Mouse (Mus musculus): ENCODE measurements around the gene Bsg. TPM values are rescaled to one million over a fixed set of nuclear protein-coding genes. Genes with fewer than 3 reads are reported as not detected.
"Not testable (repeated sequence)": the region's sequence is repeated elsewhere in the genome, so short reads cannot be mapped to it uniquely, and the experiment has no call there.

The Bsg gene
- polyA plus RNA-seq, 1 experiment from 2014 or later, result 576 TPM

GRCm38 (mm10) chr10:79745898-79746773, 41.8 kb downstream of the Bsg start, which contains the start of gene Polrmt:
Gene Polrmt (minus strand): TSS chr10:79746581.
- H3K27me3 ChIP-seq (ENCODE audit: control insufficient read depth, insufficient read depth, low read length), result no peaks in the 10 kb centered on the region
- WGBS, result 3% methylated on average over 38 of the region's 38 CpGs
- peaks cover 13% of the 10 kb centered on the region; the same call in 1 of the 2 replicates for H3K36me3 ChIP-seq (ENCODE audit: control insufficient read depth, insufficient read depth, low read length)
- H3K4me3 ChIP-seq (ENCODE audit: low read depth, low read length), result peak within 1 kb of the TSS; percentile 50
- no peak within 1 kb of the TSS for H3K27ac ChIP-seq (ENCODE audit: low read depth, low read length)
- peak within 1 kb of the TSS; percentile 61 for H3K9ac ChIP-seq (ENCODE audit: low read length)
- DNase-seq (ENCODE audit: low spot score, missing footprints), result peak; percentile 99
- H3K4me2 ChIP-seq, result peak within 1 kb of the TSS; percentile 54
- ATAC-seq (ENCODE audit: low FRiP score), result peak; percentile 97
- no peaks in the 10 kb centered on the region for H3K9me3 ChIP-seq (ENCODE audit: control insufficient read depth, low read length)
- peaks cover 4% of the 10 kb centered on the region; the same call in 1 of the 2 replicates for H3K4me1 ChIP-seq (ENCODE audit: control insufficient read depth, insufficient read depth, low read length)

- H3K9ac ChIP-seq (ENCODE audit: low read length), result peak overlapping the region; percentile 14; the same call in 1 of the 2 replicates
Measured at GRCm38 (mm10) chr10:79746774-79747151, 42.5 kb downstream of the Bsg start.

GRCm38 (mm10) chr10:79748496-79748895, 44.2 kb downstream of the Bsg start:
- DNase-seq (ENCODE audit: low spot score, missing footprints) (no peak), ATAC-seq (ENCODE audit: low FRiP score) (no peak)
- Histone ChIP-seq H3K9me3 (ENCODE audit: control insufficient read depth, low read length) (no peaks in the 10 kb centered on the region), H3K27me3 (ENCODE audit: control insufficient read depth, insufficient read depth, low read length) (no peaks in the 10 kb centered on the region), H3K4me1 (ENCODE audit: control insufficient read depth, insufficient read depth, low read length) (peaks cover 4% of the 10 kb centered on the region; the same call in 1 of the 2 replicates), H3K27ac (ENCODE audit: low read depth, low read length) (no peak overlapping the region), H3K4me3 (ENCODE audit: low read depth, low read length) (no peak overlapping the region), H3K4me2 (no peak overlapping the region), H3K36me3 (ENCODE audit: control insufficient read depth, insufficient read depth, low read length) (peaks cover 2% of the 10 kb centered on the region; the same call in 1 of the 2 replicates), H3K9ac (ENCODE audit: low read length) (no peak overlapping the region)
- WGBS, result 83% methylated on average over 6 of the region's 6 CpGs

More at GRCm38 (mm10) chr10:79746774-79747151, 42.5 kb downstream of the Bsg start:
- H3K9me3 ChIP-seq (ENCODE audit: control insufficient read depth, low read length), result no peaks in the 10 kb centered on the region
- ATAC-seq (ENCODE audit: low FRiP score), result peak; percentile 69
- peak overlapping the region; percentile 50; the same call in 1 of the 2 replicates for H3K4me3 ChIP-seq (ENCODE audit: low read depth, low read length)
- peaks cover 10% of the 10 kb centered on the region; the same call in 1 of the 2 replicates for H3K36me3 ChIP-seq (ENCODE audit: control insufficient read depth, insufficient read depth, low read length)
- 25% methylated on average over 6 of the region's 6 CpGs for WGBS
- peaks cover 4% of the 10 kb centered on the region; the same call in 1 of the 2 replicates for H3K4me1 ChIP-seq (ENCODE audit: control insufficient read depth, insufficient read depth, low read length)
- H3K27me3 ChIP-seq (ENCODE audit: control insufficient read depth, insufficient read depth, low read length), result no peaks in the 10 kb centered on the region
- no peak overlapping the region for H3K27ac ChIP-seq (ENCODE audit: low read depth, low read length)
- no peak for DNase-seq (ENCODE audit: low spot score, missing footprints)
- H3K4me2 ChIP-seq, result peak overlapping the region; percentile 44

GRCm38 (mm10) chr10:79754856-79755516, 50.7 kb downstream of the Bsg start, which contains the start of gene Fgf22:
Gene Fgf22 (plus strand): TSS chr10:79755076.
- Histone ChIP-seq H3K27me3 (ENCODE audit: control insufficient read depth, insufficient read depth, low read length) (no peaks in the 10 kb centered on the region), H3K4me3 (ENCODE audit: low read depth, low read length) (peak within 1 kb of the TSS; percentile 31), H3K4me2 (peak within 1 kb of the TSS; percentile 70), H3K9ac (ENCODE audit: low read length) (peak within 1 kb of the TSS; percentile 51), H3K36me3 (ENCODE audit: control insufficient read depth, insufficient read depth, low read length) (peaks cover 21% of the 10 kb centered on the region), H3K27ac (ENCODE audit: low read depth, low read length) (no peak within 1 kb of the TSS), H3K9me3 (ENCODE audit: control insufficient read depth, low read length) (no peaks in the 10 kb centered on the region), H3K4me1 (ENCODE audit: control insufficient read depth, insufficient read depth, low read length) (peaks cover 8% of the 10 kb centered on the region)
- DNase-seq (ENCODE audit: low spot score, missing footprints), result peak; percentile 91
- peak; percentile 92 for ATAC-seq (ENCODE audit: low FRiP score)
- WGBS, result under 1% methylated on average over 32 of the region's 36 CpGs

GRCm38 (mm10) chr10:79755854-79756253, 51.6 kb downstream of the Bsg start:
- Histone ChIP-seq H3K9me3 (ENCODE audit: control insufficient read depth, low read length) (no peaks in the 10 kb centered on the region), H3K4me1 (ENCODE audit: control insufficient read depth, insufficient read depth, low read length) (peaks cover 8% of the 10 kb centered on the region), H3K4me2 (no peak overlapping the region), H3K27me3 (ENCODE audit: control insufficient read depth, insufficient read depth, low read length) (no peaks in the 10 kb centered on the region), H3K36me3 (ENCODE audit: control insufficient read depth, insufficient read depth, low read length) (peaks cover 26% of the 10 kb centered on the region), H3K9ac (ENCODE audit: low read length) (no peak overlapping the region), H3K4me3 (ENCODE audit: low read depth, low read length) (no peak overlapping the region), H3K27ac (ENCODE audit: low read depth, low read length) (no peak overlapping the region)
- DNase-seq (ENCODE audit: low spot score, missing footprints), result no peak
- WGBS, result 83% methylated on average over 3 of the region's 3 CpGs
- ATAC-seq (ENCODE audit: low FRiP score), result no peak

GRCm38 (mm10) chr10:79756660-79757059, 52.4 kb downstream of the Bsg start:
- H3K9me3 ChIP-seq (ENCODE audit: control insufficient read depth, low read length), result no peaks in the 10 kb centered on the region
- 91% methylated on average over 24 of the region's 24 CpGs for WGBS
- no peak for DNase-seq (ENCODE audit: low spot score, missing footprints)
- no peak overlapping the region for H3K27ac ChIP-seq (ENCODE audit: low read depth, low read length)
- H3K9ac ChIP-seq (ENCODE audit: low read length), result no peak overlapping the region
- peaks cover 32% of the 10 kb centered on the region for H3K36me3 ChIP-seq (ENCODE audit: control insufficient read depth, insufficient read depth, low read length)
- H3K4me2 ChIP-seq, result no peak overlapping the region
- peaks cover 8% of the 10 kb centered on the region for H3K4me1 ChIP-seq (ENCODE audit: control insufficient read depth, insufficient read depth, low read length)
- H3K4me3 ChIP-seq (ENCODE audit: low read depth, low read length), result no peak overlapping the region
- ATAC-seq (ENCODE audit: low FRiP score), result no peak
- no peaks in the 10 kb centered on the region for H3K27me3 ChIP-seq (ENCODE audit: control insufficient read depth, insufficient read depth, low read length)

GRCm38 (mm10) chr10:79759675-79760074, 55.4 kb downstream of the Bsg start:
- H3K9ac ChIP-seq (ENCODE audit: low read length); H3K9me3 ChIP-seq (ENCODE audit: control insufficient read depth, low read length); DNase-seq (ENCODE audit: low spot score, missing footprints); H3K27me3 ChIP-seq (ENCODE audit: control insufficient read depth, insufficient read depth, low read length); H3K27ac ChIP-seq (ENCODE audit: low read depth, low read length); H3K4me2 ChIP-seq; ATAC-seq (ENCODE audit: low FRiP score); H3K4me1 ChIP-seq (ENCODE audit: control insufficient read depth, insufficient read depth, low read length); H3K4me3 ChIP-seq (ENCODE audit: low read depth, low read length): not testable (repeated sequence)
- peaks cover 38% of the 10 kb centered on the region for H3K36me3 ChIP-seq (ENCODE audit: control insufficient read depth, insufficient read depth, low read length)
- 85% methylated on average over 1 of the region's 1 CpGs for WGBS

- Histone ChIP-seq H3K4me3 (ENCODE audit: low read depth, low read length) (no peak overlapping the region), H3K4me1 (ENCODE audit: control insufficient read depth, insufficient read depth, low read length) (peaks cover 11% of the 10 kb centered on the region), H3K27ac (ENCODE audit: low read depth, low read length) (no peak overlapping the region), H3K36me3 (ENCODE audit: control insufficient read depth, insufficient read depth, low read length) (peaks cover 38% of the 10 kb centered on the region), H3K9me3 (ENCODE audit: control insufficient read depth, low read length) (no peaks in the 10 kb centered on the region), H3K4me2 (no peak overlapping the region), H3K9ac (ENCODE audit: low read length) (no peak overlapping the region), H3K27me3 (ENCODE audit: control insufficient read depth, insufficient read depth, low read length) (no peaks in the 10 kb centered on the region)
- 95% methylated on average over 11 of the region's 11 CpGs for WGBS
- ATAC-seq (ENCODE audit: low FRiP score) (no peak), DNase-seq (ENCODE audit: low spot score, missing footprints) (no peak)
Measured at GRCm38 (mm10) chr10:79760603-79761143, 56.4 kb downstream of the Bsg start.
